25 mouse cellular contexts compared by ENCODE assay signal in genomic region chr16:14082925-14083324, GRCm38 (mm10).
"Had no signal": no experiment of that assay in that cellular context is flagged by ENCODE, and none has a peak within 500 bp of the region (broad histone marks: within the 10 kb centered on the region; RNA-seq: fewer than 3 reads in every experiment).

No protein-coding gene starts in this region.

- H3K4me1 ChIP-seq: heart, embryonic 13.5 days; heart, embryonic 15.5 days; hindbrain, embryonic 12.5 days; intestine, embryonic 15.5 days; limb, embryonic 10.5 days; limb, embryonic 12.5 days; liver, embryonic 13.5 days had no signal

- H3K27ac ChIP-seq: heart, adult 2 months; heart, embryonic 13.5 days; heart, embryonic 15.5 days; hindbrain, embryonic 12.5 days; hindbrain, embryonic 14.5 days; intestine, embryonic 15.5 days; layer of hippocampus, adult 2 months; limb, embryonic 10.5 days; limb, embryonic 12.5 days; liver, embryonic 13.5 days had no signal

- H3K27me3 ChIP-seq: heart, embryonic 13.5 days; heart, embryonic 15.5 days; hindbrain, embryonic 12.5 days; intestine, embryonic 15.5 days; limb, embryonic 12.5 days; liver, embryonic 13.5 days had no signal

- H3K9me3 ChIP-seq: heart, embryonic 13.5 days; heart, embryonic 15.5 days; hindbrain, embryonic 12.5 days; intestine, embryonic 15.5 days; limb, embryonic 10.5 days; limb, embryonic 12.5 days; liver, embryonic 13.5 days had no signal

- H3K4me2 ChIP-seq: heart, embryonic 11.5 days; heart, embryonic 13.5 days; heart, embryonic 15.5 days; hindbrain, embryonic 12.5 days; hindbrain, embryonic 14.5 days; intestine, embryonic 15.5 days; limb, embryonic 12.5 days; liver, embryonic 11.5 days; liver, embryonic 13.5 days had no signal

- DNase-seq: gastrocnemius, postnatal 14 days; gastrocnemius, postnatal 36 days; heart, adult 2 months; heart, postnatal 14 days; heart, postnatal 36 days; kidney, adult 18-20 months; kidney, adult 8-10 months; kidney, postnatal 10 days; kidney, postnatal 25 days; kidney, postnatal 4 days; liver; liver, embryonic 13.5 days had no signal

- ATAC-seq: hindbrain, embryonic 16.5 days; inflammation-experienced regulatory T-cells, adult 6 months; intestine, embryonic 15.5 days; intestine, postnatal 0 days had no signal

- H3K9ac ChIP-seq: heart, embryonic 13.5 days; heart, embryonic 15.5 days; hindbrain, embryonic 12.5 days; hindbrain, embryonic 14.5 days; intestine, embryonic 15.5 days; limb, embryonic 12.5 days; liver, embryonic 13.5 days had no signal

- H3K36me3 ChIP-seq: heart, embryonic 13.5 days; heart, embryonic 15.5 days; hindbrain, embryonic 12.5 days; intestine, embryonic 15.5 days; limb, embryonic 10.5 days; limb, embryonic 12.5 days; liver, embryonic 13.5 days had no signal

- H3K4me3 ChIP-seq: heart, adult 2 months; heart, embryonic 13.5 days; heart, embryonic 15.5 days; hindbrain, embryonic 12.5 days; intestine, embryonic 15.5 days; layer of hippocampus, adult 2 months; limb, embryonic 10.5 days; limb, embryonic 12.5 days; liver, embryonic 13.5 days had no signal
